Mouse (Mus musculus): ENCODE measurements around the gene Olfr560. TPM values are rescaled to one million over a fixed set of nuclear protein-coding genes. Genes with fewer than 3 reads are reported as not detected.

Gene Olfr560
- total RNA-seq (2015; ENCODE audit: low replicate concordance) (not detected in 2 replicates), total RNA-seq (2017; ENCODE audit: low replicate concordance) (not detected in 2 replicates)

DNA sequence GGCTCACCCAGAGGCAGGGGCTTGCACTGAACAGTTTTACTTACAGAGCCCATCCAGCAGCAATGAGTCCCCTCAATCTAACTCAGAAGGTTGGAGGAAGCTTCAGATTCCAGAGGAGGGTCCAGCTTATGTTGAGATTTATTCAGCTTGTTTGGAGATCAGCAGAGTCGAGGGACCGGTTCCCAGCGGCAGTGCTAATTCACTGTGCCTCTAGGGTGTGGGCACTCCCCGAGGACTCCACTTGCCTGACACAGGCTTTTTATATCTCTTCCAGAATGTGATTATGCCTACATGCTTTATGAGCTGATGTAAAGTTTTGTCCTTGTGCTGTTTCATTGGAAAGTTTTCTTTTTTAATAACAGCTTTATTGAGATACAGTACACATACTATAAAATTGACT, at the start of gene Olfr560, which contains the start of gene Olfr78:
Olfr560 (minus strand) TSS at position 101 of the 400 bp plus-strand sequence.
Olfr78 (minus strand) TSS at position 206 of the 400 bp plus-strand sequence.
- no peak for ATAC-seq (replicated peaks; ENCODE audit: low FRiP score, poor library complexity, severe bottlenecking)

DNA sequence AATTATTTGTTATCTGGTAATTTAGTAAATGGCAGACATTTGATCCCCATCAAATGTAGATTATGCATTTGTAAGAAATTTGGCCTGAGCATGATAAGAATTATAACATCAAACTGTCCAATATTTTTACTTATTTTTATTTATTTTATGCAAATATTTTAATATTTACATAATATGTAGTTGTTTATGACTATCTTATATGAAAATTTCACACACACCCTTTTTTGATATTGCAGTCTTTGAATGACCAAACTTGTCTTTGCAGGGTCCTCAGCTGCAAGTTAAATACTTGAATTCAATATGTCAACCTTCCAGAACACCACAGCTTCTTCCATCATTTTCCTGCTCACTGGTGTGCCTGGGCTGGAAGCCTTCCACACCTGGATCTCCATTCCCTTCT, 44.0 kb upstream of the Olfr560 start, which contains the start of gene Olfr564:
Olfr564 (plus strand) TSS at position 301 of the 400 bp plus-strand sequence.
- ATAC-seq (replicated peaks; ENCODE audit: low FRiP score, poor library complexity, severe bottlenecking) = no peak

DNA sequence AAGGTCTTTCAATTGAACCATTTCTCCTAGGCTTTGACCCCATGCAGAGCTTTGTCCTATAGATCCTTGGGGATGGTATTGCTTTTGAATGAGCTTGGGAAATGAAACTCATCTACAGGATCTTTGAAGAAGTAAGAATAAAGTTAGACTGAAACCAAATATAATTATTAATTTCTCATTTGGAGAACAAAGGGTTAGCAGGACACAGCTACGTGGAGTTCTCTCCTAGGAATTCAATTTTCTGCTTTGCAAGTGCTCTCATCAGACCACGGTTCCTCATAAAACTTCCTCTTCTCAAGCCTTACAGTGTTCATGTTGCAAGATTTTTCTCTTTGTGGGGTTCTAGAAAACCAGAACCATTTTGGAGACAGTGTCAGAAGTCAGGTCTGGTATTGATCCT, 11.8 kb upstream of the Olfr560 start, which contains the start of gene Olfr561:
Olfr561 (plus strand) TSS at position 301 of the 400 bp plus-strand sequence.
- ATAC-seq (replicated peaks; ENCODE audit: low FRiP score, poor library complexity, severe bottlenecking) = no peak

DNA sequence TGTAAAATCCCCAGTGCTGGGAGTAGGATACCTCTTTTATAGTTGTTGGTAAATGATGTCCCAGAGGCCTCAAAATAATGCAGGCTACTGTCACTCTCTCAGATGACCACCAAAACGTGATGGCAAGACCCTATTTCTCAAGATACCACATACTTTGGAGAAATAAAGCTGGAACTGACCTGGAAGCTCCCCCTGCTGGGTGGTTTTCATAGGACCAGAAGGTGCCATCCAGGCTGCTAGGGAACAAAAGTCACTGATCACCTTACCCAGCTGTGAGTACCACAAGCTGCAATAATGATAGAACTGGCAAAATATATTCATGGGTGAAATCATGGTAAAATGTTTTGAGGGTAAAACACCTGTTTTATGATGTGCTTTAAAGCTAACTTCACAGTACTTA, 7.1 kb downstream of the Olfr560 start:
- ATAC-seq (replicated peaks; ENCODE audit: low FRiP score, poor library complexity, severe bottlenecking) = no peak

DNA sequence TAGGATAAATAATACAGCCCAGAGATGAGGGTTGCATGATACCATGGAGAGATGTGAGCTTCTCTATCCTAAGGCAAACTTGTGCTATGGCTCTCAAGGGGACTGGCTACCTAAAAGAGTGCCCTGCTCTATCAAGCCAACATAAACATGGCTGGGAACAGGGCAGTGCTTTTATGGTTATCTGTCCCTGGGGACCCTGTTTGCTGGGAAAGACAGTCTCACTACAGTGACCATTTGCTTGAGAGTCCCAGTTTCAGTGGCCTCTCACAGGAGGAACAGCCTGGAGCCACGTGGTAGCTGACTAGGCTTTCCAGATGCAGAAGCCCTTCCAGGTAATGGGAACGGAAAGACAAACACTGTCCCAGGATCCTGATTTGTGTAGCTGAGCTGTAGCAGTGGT, 21.5 kb downstream of the Olfr560 start:
- no peak for ATAC-seq (replicated peaks; ENCODE audit: low FRiP score, poor library complexity, severe bottlenecking)

DNA sequence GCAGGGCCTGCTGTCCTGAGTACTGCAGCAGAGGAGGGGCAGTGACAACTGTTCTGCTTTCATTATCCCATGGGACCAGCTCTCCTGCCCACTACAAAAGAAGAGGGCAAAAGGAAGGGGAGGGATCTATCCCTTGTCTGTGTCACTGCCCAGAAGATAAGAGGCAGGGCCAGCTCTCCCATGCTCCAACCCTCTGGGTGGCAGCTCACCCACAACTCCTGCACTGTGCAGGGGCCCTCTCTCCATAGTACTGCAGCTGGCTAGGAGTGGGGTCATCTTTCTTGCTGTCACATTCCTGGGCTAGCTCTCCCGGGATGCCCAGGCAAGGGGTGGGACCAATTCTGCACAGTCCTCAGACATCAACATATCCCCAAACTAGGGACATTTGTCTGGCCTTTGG, 25.4 kb downstream of the Olfr560 start:
- no peak for ATAC-seq (replicated peaks; ENCODE audit: low FRiP score, poor library complexity, severe bottlenecking)

DNA sequence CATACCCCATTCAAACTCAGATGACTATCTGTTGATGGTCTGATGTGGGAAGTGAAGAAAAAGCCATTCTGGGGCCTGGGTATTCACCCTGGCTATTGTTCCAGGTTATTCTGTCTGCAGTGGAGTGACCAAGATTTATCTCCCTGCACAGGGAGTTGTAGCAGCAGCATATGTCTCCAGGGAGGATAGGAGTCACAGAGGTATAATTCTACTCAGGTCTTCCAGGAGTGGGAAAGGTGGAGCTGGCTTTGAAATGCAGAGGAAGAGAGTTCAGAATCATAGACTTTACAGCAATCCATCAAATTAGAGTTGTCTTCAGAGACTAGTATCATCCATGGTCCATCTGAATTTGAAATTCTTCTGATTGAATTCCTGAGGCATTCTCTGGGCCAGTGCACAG, 31.8 kb downstream of the Olfr560 start, which contains the start of gene Olfr559:
Olfr559 (minus strand) TSS at position 101 of the 400 bp plus-strand sequence.
- no peak for ATAC-seq (replicated peaks; ENCODE audit: low FRiP score, poor library complexity, severe bottlenecking)

DNA sequence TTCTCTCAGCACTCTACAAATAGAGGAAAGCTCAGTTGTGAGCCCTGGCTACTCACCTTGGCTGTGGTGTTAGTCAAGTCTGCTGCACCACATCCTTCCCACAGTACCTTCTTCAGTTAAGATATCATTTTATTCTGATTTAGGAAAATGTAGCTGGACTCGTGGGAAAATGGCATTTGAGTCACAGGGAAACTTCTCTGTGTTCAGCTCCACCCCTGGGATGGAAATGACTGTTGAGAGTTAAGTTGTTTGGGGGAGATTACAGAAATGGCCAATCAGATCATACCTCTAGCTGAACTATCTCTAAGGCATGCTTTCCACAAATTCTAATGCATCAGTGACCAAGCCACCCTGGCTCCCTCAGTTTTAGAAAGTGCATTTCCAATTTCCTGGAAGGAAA, 40.2 kb downstream of the Olfr560 start, which contains the start of gene Olfr33:
Olfr33 (minus strand) TSS at position 101 of the 400 bp plus-strand sequence.
- ATAC-seq (replicated peaks; ENCODE audit: low FRiP score, poor library complexity, severe bottlenecking) = no peak

DNA sequence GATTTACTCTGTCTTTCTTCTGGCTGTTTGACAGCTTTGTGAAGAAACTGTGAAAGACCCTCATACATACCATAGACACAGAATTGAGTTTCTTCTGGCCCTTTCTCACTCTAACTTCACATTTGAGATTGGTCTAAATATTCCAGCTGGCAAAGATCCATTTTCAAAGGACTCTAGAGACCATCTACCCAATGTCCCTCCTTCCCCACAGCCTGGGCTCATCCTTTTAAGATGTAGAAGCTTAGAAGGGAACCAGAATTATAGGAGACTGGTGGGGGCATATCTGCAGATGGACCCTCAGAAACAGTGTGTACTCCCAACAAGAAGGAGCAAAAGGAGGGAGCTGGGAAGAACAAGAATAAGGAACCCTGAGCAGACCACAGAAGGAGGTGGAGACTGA, 57.3 kb downstream of the Olfr560 start, which contains the start of gene Olfr558:
Olfr558 (plus strand) TSS at position 301 of the 400 bp plus-strand sequence.
- ATAC-seq (replicated peaks; ENCODE audit: low FRiP score, poor library complexity, severe bottlenecking) = no peak

Other genes starting within 250 kb of the Olfr560 start
Only the 30 nearest of the 31 such genes appear.
- not detected in 2 replicates for gene Olfr547, start 224.6 kb downstream of the Olfr560 start, total RNA-seq (2015; ENCODE audit: low replicate concordance)
- gene Olfr547, start 224.6 kb downstream of the Olfr560 start, total RNA-seq (2017; ENCODE audit: low replicate concordance) = not detected in 2 replicates
- not detected in 2 replicates for gene Olfr548-ps1, start 218.5 kb downstream of the Olfr560 start, total RNA-seq (2015; ENCODE audit: low replicate concordance)
- gene Olfr548-ps1, start 218.5 kb downstream of the Olfr560 start, total RNA-seq (2017; ENCODE audit: low replicate concordance) = not detected in 2 replicates
- not detected in 2 replicates for gene Olfr549, start 209.5 kb downstream of the Olfr560 start, total RNA-seq (2015; ENCODE audit: low replicate concordance)
- not detected in 2 replicates for gene Olfr549, start 209.5 kb downstream of the Olfr560 start, total RNA-seq (2017; ENCODE audit: low replicate concordance)
- gene Trim21, start 193.9 kb downstream of the Olfr560 start, total RNA-seq (2015; ENCODE audit: low replicate concordance) = 6.9 and 25.9 TPM in 2 replicates
- gene Trim21, start 193.9 kb downstream of the Olfr560 start, total RNA-seq (2017; ENCODE audit: low replicate concordance) = 37.5 and 50.2 TPM in 2 replicates
- not detected in 2 replicates for gene Olfr550, start 187.9 kb downstream of the Olfr560 start, total RNA-seq (2015; ENCODE audit: low replicate concordance)
- gene Olfr550, start 187.9 kb downstream of the Olfr560 start, total RNA-seq (2017; ENCODE audit: low replicate concordance) = not detected in 2 replicates
- not detected in 2 replicates for gene Olfr551, start 167.5 kb downstream of the Olfr560 start, total RNA-seq (2015; ENCODE audit: low replicate concordance)
- gene Olfr551, start 167.5 kb downstream of the Olfr560 start, total RNA-seq (2017; ENCODE audit: low replicate concordance) = not detected in 2 replicates
- not detected in 2 replicates for gene Olfr552, start 161.6 kb downstream of the Olfr560 start, total RNA-seq (2015; ENCODE audit: low replicate concordance)
- gene Olfr552, start 161.6 kb downstream of the Olfr560 start, total RNA-seq (2017; ENCODE audit: low replicate concordance) = not detected in 2 replicates
- gene Olfr553, start 141.1 kb downstream of the Olfr560 start, total RNA-seq (2015; ENCODE audit: low replicate concordance) = not detected in 2 replicates
- not detected in 2 replicates for gene Olfr553, start 141.1 kb downstream of the Olfr560 start, total RNA-seq (2017; ENCODE audit: low replicate concordance)
- not detected in 2 replicates for gene Olfr554, start 120.9 kb downstream of the Olfr560 start, total RNA-seq (2015; ENCODE audit: low replicate concordance)
- gene Olfr554, start 120.9 kb downstream of the Olfr560 start, total RNA-seq (2017; ENCODE audit: low replicate concordance) = not detected in 2 replicates
- gene Olfr555, start 100.5 kb downstream of the Olfr560 start, total RNA-seq (2015; ENCODE audit: low replicate concordance) = not detected in 2 replicates
- not detected in 2 replicates for gene Olfr555, start 100.5 kb downstream of the Olfr560 start, total RNA-seq (2017; ENCODE audit: low replicate concordance)
- gene Olfr556, start 94.5 kb downstream of the Olfr560 start, total RNA-seq (2015; ENCODE audit: low replicate concordance) = not detected in 2 replicates
- not detected in 2 replicates for gene Olfr556, start 94.5 kb downstream of the Olfr560 start, total RNA-seq (2017; ENCODE audit: low replicate concordance)
- not detected in 2 replicates for gene Trim68, start 72.0 kb downstream of the Olfr560 start, total RNA-seq (2015; ENCODE audit: low replicate concordance)
- gene Trim68, start 72.0 kb downstream of the Olfr560 start, total RNA-seq (2017; ENCODE audit: low replicate concordance) = 0.51 TPM in 1 of 2 replicates, not detected in the other
- not detected in 2 replicates for gene Olfr557, start 63.5 kb downstream of the Olfr560 start, total RNA-seq (2015; ENCODE audit: low replicate concordance)
- gene Olfr557, start 63.5 kb downstream of the Olfr560 start, total RNA-seq (2017; ENCODE audit: low replicate concordance) = not detected in 2 replicates
- gene Olfr558, start 57.2 kb downstream of the Olfr560 start, total RNA-seq (2015; ENCODE audit: low replicate concordance) = not detected in 2 replicates
- not detected in 2 replicates for gene Olfr558, start 57.2 kb downstream of the Olfr560 start, total RNA-seq (2017; ENCODE audit: low replicate concordance)
- gene Olfr33, start 40.3 kb downstream of the Olfr560 start, total RNA-seq (2015; ENCODE audit: low replicate concordance) = not detected in 2 replicates
- gene Olfr33, start 40.3 kb downstream of the Olfr560 start, total RNA-seq (2017; ENCODE audit: low replicate concordance) = not detected in 2 replicates
- not detected in 2 replicates for gene Olfr559, start 31.9 kb downstream of the Olfr560 start, total RNA-seq (2015; ENCODE audit: low replicate concordance)
- not detected in 2 replicates for gene Olfr559, start 31.9 kb downstream of the Olfr560 start, total RNA-seq (2017; ENCODE audit: low replicate concordance)
- not detected in 2 replicates for gene Olfr78, start 105 bp upstream of the Olfr560 start, total RNA-seq (2015; ENCODE audit: low replicate concordance)
- gene Olfr78, start 105 bp upstream of the Olfr560 start, total RNA-seq (2017; ENCODE audit: low replicate concordance) = not detected in 2 replicates
- not detected in 2 replicates for gene Olfr561, start 11.9 kb upstream of the Olfr560 start, total RNA-seq (2015; ENCODE audit: low replicate concordance)
- gene Olfr561, start 11.9 kb upstream of the Olfr560 start, total RNA-seq (2017; ENCODE audit: low replicate concordance) = not detected in 2 replicates
- gene Olfr564, start 44.1 kb upstream of the Olfr560 start, total RNA-seq (2015; ENCODE audit: low replicate concordance) = not detected in 2 replicates
- gene Olfr564, start 44.1 kb upstream of the Olfr560 start, total RNA-seq (2017; ENCODE audit: low replicate concordance) = not detected in 2 replicates
- not detected in 2 replicates for gene Olfr566, start 99.4 kb upstream of the Olfr560 start, total RNA-seq (2015; ENCODE audit: low replicate concordance)
- gene Olfr566, start 99.4 kb upstream of the Olfr560 start, total RNA-seq (2017; ENCODE audit: low replicate concordance) = 0.77 TPM in 1 of 2 replicates, not detected in the other
- not detected in 2 replicates for gene Olfr568, start 117.8 kb upstream of the Olfr560 start, total RNA-seq (2015; ENCODE audit: low replicate concordance)
- gene Olfr568, start 117.8 kb upstream of the Olfr560 start, total RNA-seq (2017; ENCODE audit: low replicate concordance) = not detected in 2 replicates
- gene Olfr569, start 131.5 kb upstream of the Olfr560 start, total RNA-seq (2015; ENCODE audit: low replicate concordance) = not detected in 2 replicates
- not detected in 2 replicates for gene Olfr569, start 131.5 kb upstream of the Olfr560 start, total RNA-seq (2017; ENCODE audit: low replicate concordance)
- gene Olfr570, start 135.2 kb upstream of the Olfr560 start, total RNA-seq (2015; ENCODE audit: low replicate concordance) = not detected in 2 replicates
- gene Olfr570, start 135.2 kb upstream of the Olfr560 start, total RNA-seq (2017; ENCODE audit: low replicate concordance) = not detected in 2 replicates
- gene Olfr571, start 158.2 kb upstream of the Olfr560 start, total RNA-seq (2015; ENCODE audit: low replicate concordance) = not detected in 2 replicates
- gene Olfr571, start 158.2 kb upstream of the Olfr560 start, total RNA-seq (2017; ENCODE audit: low replicate concordance) = not detected in 2 replicates
- not detected in 2 replicates for gene Olfr572, start 165.0 kb upstream of the Olfr560 start, total RNA-seq (2015; ENCODE audit: low replicate concordance)
- not detected in 2 replicates for gene Olfr572, start 165.0 kb upstream of the Olfr560 start, total RNA-seq (2017; ENCODE audit: low replicate concordance)
- gene Olfr573-ps1, start 183.2 kb upstream of the Olfr560 start, total RNA-seq (2015; ENCODE audit: low replicate concordance) = not detected in 2 replicates
- not detected in 2 replicates for gene Olfr573-ps1, start 183.2 kb upstream of the Olfr560 start, total RNA-seq (2017; ENCODE audit: low replicate concordance)
- not detected in 2 replicates for gene Olfr574, start 189.1 kb upstream of the Olfr560 start, total RNA-seq (2015; ENCODE audit: low replicate concordance)
- gene Olfr574, start 189.1 kb upstream of the Olfr560 start, total RNA-seq (2017; ENCODE audit: low replicate concordance) = not detected in 2 replicates
- gene Olfr575, start 199.4 kb upstream of the Olfr560 start, total RNA-seq (2015; ENCODE audit: low replicate concordance) = not detected in 2 replicates
- gene Olfr575, start 199.4 kb upstream of the Olfr560 start, total RNA-seq (2017; ENCODE audit: low replicate concordance) = not detected in 2 replicates
- not detected in 2 replicates for gene Olfr576, start 203.3 kb upstream of the Olfr560 start, total RNA-seq (2015; ENCODE audit: low replicate concordance)
- gene Olfr576, start 203.3 kb upstream of the Olfr560 start, total RNA-seq (2017; ENCODE audit: low replicate concordance) = 0.43 TPM in 1 of 2 replicates, not detected in the other
- not detected in 2 replicates for gene Olfr577, start 216.6 kb upstream of the Olfr560 start, total RNA-seq (2015; ENCODE audit: low replicate concordance)
- gene Olfr577, start 216.6 kb upstream of the Olfr560 start, total RNA-seq (2017; ENCODE audit: low replicate concordance) = not detected in 2 replicates